Mouse (Mus musculus): ENCODE data around the gene Il17rb.

Gene Il17rb

GRCm38 (mm10) chr14:30016666-30017065, 8.0 kb upstream of the Il17rb start:
- DNase-seq (ENCODE audit: low spot score in 2 of 2), result no peak

DNA sequence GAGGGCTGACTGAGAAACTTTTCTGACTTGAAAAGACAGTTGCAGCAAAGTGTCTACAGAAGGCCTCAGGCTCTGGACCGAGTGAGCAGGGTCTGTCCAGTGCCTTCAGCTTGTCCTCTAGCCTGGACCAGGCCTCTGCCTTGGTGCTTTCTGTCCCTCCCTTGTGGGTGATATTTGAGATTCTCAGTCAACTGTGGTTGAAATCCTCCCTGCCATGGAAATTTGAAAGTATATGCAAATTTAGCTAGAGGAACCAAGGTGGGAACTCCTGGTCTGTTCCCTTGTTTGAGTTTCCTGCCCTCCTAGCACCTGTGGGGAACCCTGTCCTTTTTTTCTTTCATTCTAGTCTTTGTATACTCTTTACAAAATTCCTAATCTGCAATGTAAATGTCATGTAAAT, 6.3 kb upstream of the Il17rb start:
- DNase-seq (ENCODE audit: low spot score in 2 of 2), result no peak

DNA sequence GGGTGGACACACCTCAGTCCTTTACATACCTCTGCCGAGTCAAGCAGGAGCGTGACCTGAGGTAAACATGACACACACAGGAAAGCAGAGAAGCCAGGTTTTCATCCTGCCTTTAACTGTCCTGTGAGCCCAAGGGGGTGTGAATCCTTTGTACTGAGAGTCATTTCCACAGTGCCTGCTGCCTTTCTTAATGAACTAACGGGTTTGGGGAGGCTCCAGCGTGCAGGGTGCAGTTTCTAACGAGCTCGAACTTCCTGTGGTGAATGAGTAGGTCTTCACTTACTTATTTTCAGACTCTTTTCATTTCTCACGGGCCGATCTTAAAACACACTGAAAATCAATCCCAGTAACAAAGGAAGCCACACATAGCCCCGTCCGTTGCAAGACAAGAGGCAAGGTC, 5.8 kb upstream of the Il17rb start:
- no peak for DNase-seq (ENCODE audit: low spot score in 2 of 2)

DNA sequence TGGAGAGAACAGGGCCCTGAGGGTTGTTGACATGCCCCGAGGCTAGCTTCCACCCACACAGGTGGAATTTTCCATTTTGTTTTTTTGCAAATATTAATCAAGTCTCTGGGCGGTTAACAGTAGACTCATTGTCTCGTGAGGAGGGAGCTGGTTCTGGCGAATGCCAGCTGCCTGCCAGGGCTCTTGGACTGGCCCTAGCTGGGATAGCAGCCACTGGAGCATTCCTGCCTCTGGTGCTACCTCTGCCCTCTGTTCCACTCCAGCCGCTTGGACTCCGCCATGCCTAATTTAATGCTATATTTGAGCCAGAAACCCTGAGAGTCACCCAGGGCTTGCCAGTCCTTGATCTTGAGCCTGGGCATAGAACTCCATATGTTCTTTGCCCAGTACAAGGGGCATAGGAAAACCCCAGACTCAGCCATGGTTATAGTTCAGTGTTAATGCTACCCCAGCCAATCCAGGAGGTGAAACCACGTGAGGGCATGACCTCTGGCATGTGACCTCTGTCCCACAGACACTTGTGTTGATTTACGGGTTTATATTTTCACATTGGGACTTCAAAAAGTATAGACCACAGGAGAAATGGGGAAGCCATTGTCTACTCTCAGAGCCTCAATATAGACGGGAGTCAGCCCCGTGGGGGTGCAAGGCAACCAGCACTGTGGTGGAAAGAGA, 3.3 kb upstream of the Il17rb start:
- DNase-seq (ENCODE audit: low spot score in 2 of 2), result no peak

DNA sequence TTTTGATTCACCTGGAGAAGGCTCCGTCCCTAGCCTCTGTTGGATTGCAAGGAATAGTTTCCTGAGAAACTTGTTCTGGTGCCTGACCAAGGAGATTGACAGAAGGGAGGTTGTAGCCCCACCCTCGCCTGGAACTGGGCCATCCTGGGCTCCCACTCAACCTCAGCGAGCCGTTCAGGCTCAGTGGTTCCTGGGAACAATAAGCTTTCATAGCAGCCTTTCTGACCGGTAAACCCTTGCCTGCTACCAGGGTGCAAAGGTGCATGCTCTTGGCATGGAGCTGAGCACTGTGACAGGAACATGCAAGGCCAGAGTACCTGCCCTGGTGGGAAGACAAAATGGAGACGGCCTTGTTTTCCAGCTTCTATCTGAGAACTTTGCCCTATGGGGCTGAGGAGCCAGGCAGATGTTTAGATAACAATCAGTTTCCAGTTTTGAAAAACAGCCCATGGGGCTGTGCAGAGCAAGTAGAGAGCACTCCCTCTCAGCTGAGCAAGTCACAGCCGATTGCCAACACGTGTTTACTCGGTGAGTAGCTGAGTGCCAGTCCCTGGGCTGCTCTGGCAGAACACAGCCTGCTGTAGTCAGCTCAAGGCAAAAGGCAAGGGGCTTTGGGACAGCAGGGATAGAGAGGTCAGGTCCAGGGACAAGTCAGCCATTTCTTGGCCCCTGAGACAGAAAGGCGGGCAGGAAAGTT, 1.3 kb upstream of the Il17rb start:
- DNase-seq (ENCODE audit: low spot score in 2 of 2), result peak; percentile 55 to 78

- no peak for DNase-seq (ENCODE audit: low spot score in 2 of 2)
Measured at GRCm38 (mm10) chr14:29999475-29999811, 9.3 kb downstream of the Il17rb start.

DNA sequence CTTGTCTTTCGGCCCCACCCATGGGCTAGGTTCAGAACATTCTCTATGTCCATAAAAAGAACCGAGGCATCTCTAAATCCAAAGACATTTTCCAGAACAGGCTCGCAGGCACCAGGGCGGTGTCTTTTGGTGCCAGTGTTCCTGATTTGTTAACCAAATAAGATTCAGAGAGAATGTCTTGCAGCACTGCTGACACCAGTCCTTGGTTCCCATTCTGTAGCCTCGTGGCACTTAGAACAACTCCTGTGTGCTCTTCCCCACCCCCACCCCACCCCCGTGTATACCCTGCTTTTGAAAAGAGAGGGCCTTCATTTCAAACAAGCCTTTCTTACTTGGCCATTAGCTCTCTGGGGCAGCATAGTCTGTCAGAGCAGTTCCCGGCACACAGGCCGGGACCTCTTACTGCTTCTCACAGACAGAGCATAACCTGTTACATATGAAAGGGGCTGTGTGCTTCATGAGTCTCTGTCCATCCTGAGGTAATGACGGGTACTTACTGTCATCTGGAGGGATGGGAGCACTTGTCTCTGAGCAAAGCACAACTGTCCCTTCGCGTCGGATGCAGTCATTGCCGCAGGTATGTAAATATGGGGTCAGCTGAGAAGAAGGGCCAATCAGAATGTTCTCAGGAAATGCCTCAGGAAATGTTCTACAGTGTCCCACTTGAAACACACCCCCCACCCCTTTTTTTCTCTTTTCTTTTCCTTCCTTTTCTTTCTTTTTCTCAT, 9.8 kb downstream of the Il17rb start:
- DNase-seq (ENCODE audit: low spot score in 2 of 2), result no peak

- no peak for DNase-seq (ENCODE audit: low spot score in 2 of 2)
Measured at GRCm38 (mm10) chr14:29997345-29997744, 11.4 kb downstream of the Il17rb start.

- DNase-seq (ENCODE audit: low spot score in 2 of 2), result no peak
Measured at GRCm38 (mm10) chr14:29996000-29996751, 12.5 kb downstream of the Il17rb start.

DNA sequence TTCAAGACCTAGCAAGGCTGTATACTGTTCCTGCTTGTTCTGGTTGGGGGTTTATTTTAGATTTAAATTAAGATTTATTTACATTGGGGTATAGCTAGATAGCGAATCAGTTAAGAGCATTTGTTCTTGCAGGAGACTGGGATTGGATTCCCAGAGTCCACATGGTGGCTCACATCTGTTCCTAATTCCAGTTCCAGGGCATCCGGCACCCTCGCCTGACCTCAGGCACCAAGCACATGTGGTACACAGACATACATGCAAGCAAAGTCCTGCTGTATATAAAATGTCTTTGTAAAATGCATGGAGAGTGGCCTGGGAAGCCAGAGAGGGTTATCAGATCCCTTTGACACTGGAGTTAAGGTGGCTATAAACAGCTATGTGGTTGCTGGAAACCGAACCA, 13.7 kb downstream of the Il17rb start:
- DNase-seq (ENCODE audit: low spot score in 2 of 2), result no peak

DNA sequence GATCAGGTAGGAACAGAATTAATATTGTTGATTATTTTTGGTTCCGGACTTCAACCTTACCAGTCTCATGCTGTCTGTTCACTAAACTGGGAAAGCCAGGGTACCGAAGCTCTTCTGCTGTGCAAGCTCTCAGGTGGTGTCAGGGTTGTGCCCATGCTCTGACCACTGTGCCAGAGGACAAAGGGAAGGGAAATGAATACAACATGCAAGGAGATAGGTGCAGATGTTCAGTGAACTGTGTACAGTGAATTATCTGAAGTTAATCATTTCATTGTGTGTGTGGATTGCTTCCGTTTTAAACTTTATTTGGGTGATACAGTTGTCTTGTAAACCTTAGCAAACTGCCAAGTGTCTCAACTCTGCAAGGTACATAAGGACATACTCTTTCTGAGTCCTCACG, 20.4 kb downstream of the Il17rb start:
- DNase-seq (ENCODE audit: low spot score in 2 of 2), result no peak

DNA sequence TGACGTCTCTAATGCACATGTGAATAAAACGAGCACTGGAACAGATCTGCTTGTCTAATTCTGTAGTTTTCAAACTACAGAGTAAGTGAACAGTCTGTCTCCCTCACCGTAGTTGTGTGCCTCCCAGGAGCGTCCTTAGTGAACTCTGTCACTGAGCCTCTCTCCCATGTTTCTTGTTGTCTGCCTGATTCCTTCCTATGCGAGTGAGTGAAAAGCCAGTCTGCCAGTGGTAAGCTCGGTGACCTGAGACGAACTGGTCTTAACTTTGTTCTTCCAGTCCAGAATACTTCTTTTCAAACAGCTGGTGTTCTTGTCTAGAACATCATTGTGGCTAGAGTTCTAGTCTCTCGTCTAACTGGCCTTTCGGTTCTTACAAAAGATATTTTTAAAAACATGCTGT, 21.0 kb downstream of the Il17rb start:
- DNase-seq (ENCODE audit: low spot score in 2 of 2), result no peak

- no peak for DNase-seq (ENCODE audit: low spot score in 2 of 2)
Measured at GRCm38 (mm10) chr14:29987276-29987675, 21.4 kb downstream of the Il17rb start.

DNA sequence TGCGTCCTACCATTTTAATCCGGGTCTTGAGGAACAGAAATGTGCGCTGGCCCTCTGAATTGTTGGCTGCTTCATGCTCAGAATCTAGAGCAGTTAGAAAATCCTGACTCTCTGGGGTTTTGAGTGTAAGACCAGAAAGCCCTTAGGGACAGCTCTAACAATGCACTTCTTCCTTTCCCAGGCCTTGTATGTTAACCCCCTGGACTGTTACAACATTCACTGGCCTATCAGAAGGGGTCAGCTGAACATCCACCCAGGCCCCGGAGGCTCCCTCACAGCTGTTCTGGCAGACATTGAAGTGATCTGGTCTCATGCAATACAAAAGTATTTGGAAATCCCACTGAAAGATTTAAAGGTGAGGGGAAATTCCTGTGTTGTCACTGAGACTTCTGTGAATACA, 22.6 kb downstream of the Il17rb start:
- DNase-seq (ENCODE audit: low spot score in 2 of 2), result no peak

GRCm38 (mm10) chr14:29980447-29981205, 28.1 kb downstream of the Il17rb start:
- no peak for DNase-seq (ENCODE audit: low spot score in 2 of 2)

DNA sequence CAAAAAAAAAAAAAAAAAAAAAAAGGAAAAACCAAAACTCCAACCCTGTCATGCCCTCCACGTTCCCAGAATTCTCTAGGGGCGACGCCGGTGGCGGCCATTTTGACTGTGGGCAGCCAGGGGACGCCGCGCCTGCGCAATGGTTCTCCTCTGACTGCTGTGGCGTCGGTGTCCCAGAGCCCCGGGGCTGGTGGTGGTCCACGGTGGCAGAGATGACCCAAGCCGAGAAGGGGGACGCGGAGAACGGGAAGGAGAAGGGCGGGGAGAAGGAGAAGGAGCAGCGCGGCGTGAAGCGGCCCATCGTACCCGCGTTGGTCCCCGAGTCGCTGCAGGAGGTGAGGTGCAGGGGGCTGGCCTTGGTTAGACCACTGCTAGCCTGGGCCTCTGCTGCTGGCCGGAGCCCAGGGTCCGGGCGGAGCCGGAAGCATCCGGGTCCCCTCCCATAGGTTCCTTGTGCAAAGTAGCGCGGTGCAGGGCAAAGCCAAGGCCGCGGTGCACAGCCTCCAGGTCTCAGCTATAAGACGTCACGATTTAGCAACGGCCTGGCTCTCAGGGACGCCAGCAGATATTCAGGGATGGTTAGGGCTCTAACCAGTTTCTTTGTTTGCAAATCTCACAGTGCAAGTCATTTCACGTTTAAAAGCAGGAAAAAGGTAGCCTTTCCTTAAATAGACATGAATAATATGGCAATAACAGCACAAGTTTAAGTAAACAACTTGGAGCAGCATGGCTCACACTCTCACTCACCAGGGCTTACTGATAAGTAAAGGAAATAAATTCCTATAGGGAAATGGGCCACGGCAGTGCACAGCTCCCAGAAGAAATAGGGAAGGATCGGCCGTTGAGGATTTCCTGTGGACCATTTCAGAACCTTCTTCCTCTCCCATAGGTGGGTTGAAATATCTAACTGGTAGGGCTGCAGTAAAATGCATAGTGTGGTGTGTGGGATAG, 30.2 kb downstream of the Il17rb start, which contains the start of gene Actr8:
TSS of gene Actr8 (plus strand) at position 84 of the 951 bp plus-strand sequence.
- peak; percentile 93 for DNase-seq (ENCODE audit: low spot score in 2 of 2)

- DNase-seq (ENCODE audit: low spot score in 2 of 2), result no peak
Measured at GRCm38 (mm10) chr14:29976927-29977326, 31.8 kb downstream of the Il17rb start.

DNA sequence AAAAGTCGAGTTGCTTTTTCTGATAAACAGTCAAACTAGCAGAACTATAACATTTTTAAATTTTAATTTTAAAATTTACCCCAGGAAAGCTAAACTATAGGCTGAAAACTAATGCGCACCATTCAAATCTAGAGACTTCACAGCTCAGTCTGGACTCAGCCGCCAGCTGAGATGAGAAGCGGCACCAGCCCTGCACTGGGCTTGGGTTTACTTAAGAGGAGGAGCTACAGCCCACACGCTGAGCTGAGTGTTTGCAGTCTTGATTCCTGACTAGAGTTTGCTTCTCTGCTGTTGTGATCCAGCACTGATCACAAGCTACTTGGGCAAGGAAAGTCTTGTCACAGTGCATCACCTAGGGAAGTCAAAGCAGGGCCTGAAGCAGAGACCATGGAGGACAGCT, 36.7 kb downstream of the Il17rb start:
- DNase-seq (ENCODE audit: low spot score in 2 of 2), result no peak

- DNase-seq (ENCODE audit: low spot score in 2 of 2), result no peak
Measured at GRCm38 (mm10) chr14:29971446-29971845, 37.2 kb downstream of the Il17rb start.

- peak; percentile 91 to 92 for DNase-seq (ENCODE audit: low spot score in 2 of 2)
Measured at GRCm38 (mm10) chr14:29968075-29968821, 40.4 kb downstream of the Il17rb start, which contains the start of gene Selenok. Gene Selenok (plus strand): TSS chr14:29968308.

All from urinary bladder, postnatal 4 days (tissue).